Mouse (Mus musculus): ENCODE data around the gene Cwc27. TPM values are rescaled to one million over a fixed set of nuclear protein-coding genes. Genes with fewer than 3 reads are reported as not detected.

Cwc27 gene
- polyA plus RNA-seq, 1 experiment from 2014 or later: 26.7 TPM

DNA sequence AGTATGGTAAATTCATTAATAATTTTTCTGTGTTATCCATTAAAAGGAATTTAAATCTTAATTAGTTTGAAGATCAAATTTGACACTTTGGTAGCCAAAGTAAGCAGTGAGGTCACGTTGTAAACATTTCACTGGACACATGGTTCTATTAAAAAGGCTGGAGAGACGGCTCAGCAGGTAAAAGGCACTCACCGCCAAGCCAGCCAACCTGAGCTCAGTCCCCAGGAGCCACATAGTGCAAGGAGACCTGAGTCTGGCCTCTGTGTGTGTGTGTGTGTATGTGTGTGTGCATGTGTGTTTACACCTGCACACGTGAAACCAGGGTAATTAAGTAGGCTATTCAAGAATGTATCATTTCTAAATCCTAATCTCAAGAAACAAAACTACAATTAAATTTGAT is 54.5 kb downstream of the Cwc27 start:
- no peaks in the 10 kb centered on the region for H3K27me3 ChIP-seq
- H3K36me3 ChIP-seq: no peaks in the 10 kb centered on the region
- H3K9me3 ChIP-seq: no peaks in the 10 kb centered on the region
- H3K4me3 ChIP-seq: no peak overlapping the region
- no peak overlapping the region for H3K9ac ChIP-seq
- ATAC-seq (ENCODE audit: insufficient number of reproducible peaks, low FRiP score, low TSS enrichment, low read depth): no peak
- no peak overlapping the region for H3K4me2 ChIP-seq
- no peak overlapping the region for H3K27ac ChIP-seq
- no peaks in the 10 kb centered on the region for H3K4me1 ChIP-seq
- WGBS: 82% methylated on average over 4 of the region's 4 CpGs

DNA sequence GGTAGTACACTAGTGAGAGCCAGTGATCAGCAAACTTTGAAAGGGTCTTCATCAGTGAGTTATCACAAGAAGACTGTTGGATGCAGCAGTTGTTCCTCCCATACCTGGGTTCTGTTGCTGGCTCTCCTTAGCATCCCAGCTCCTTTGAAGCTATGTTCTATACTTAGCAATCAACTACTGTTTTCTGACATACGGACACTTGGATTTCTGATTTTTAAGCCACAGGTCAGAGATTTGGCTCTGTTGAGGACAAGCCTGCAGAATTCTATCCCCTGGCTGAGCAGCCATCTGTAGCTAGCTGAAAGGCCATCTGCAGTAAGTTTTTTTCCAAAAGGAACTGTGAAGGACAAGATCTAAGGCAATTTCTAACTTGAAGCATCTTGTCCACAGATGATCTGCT is 57.6 kb downstream of the Cwc27 start:
- no peak overlapping the region for H3K4me2 ChIP-seq
- H3K27ac ChIP-seq: no peak overlapping the region
- H3K36me3 ChIP-seq: no peaks in the 10 kb centered on the region
- no peaks in the 10 kb centered on the region for H3K9me3 ChIP-seq
- H3K4me1 ChIP-seq: no peaks in the 10 kb centered on the region
- WGBS: 88% methylated on average over 1 of the region's 1 CpGs
- ATAC-seq (ENCODE audit: insufficient number of reproducible peaks, low FRiP score, low TSS enrichment, low read depth): no peak
- no peaks in the 10 kb centered on the region for H3K27me3 ChIP-seq
- H3K4me3 ChIP-seq: no peak overlapping the region
- H3K9ac ChIP-seq: no peak overlapping the region

DNA sequence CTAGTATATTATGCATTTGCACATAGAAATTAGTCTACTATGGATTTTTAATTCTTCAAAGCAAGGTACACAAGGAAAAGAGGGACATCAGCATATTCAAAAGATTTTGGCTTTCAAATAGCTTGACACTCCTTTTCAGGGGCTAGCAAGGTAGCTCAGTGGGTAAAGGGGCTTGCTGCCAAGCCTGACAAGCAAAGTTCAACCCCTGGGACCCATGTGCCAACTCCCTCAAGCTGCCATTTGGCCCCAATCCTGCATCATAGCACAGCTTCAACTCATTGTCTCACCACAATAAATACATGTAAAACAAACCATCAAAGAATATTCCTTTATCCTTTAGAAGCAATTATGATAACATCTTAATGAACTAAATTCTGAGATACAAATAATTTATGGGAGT is 69.9 kb downstream of the Cwc27 start:
- H3K27me3 ChIP-seq: no peaks in the 10 kb centered on the region
- H3K4me1 ChIP-seq: no peaks in the 10 kb centered on the region
- no peak overlapping the region for H3K27ac ChIP-seq
- no peaks in the 10 kb centered on the region for H3K36me3 ChIP-seq
- H3K9ac ChIP-seq: no peak overlapping the region
- H3K9me3 ChIP-seq: no peaks in the 10 kb centered on the region
- H3K4me3 ChIP-seq: no peak overlapping the region
- no peak for ATAC-seq (ENCODE audit: insufficient number of reproducible peaks, low FRiP score, low TSS enrichment, low read depth)
- no peak overlapping the region for H3K4me2 ChIP-seq

DNA sequence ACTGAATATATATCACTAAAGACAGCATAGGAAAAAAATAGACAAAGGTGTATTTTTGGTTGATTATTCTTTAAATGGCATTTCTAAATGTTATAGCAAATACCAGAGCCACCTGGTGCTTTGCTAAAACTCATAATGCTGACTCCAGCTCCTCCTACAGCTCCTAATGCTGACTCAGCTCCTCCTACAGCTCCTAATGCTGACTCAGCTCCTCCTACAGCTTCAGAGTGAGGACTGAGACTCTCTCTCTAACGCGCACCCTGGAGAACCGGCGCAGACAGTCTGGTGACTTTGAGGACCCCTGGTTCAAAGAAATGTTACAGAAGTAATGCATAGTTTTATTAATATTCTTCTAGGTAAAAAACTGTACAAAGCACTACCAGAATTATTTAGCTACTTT is 74.1 kb downstream of the Cwc27 start:
- Histone ChIP-seq H3K9ac (no peak overlapping the region), H3K36me3 (no peaks in the 10 kb centered on the region), H3K27me3 (no peaks in the 10 kb centered on the region), H3K4me2 (no peak overlapping the region), H3K4me3 (no peak overlapping the region), H3K27ac (no peak overlapping the region), H3K9me3 (no peaks in the 10 kb centered on the region), H3K4me1 (no peaks in the 10 kb centered on the region)
- 90% methylated on average over 4 of the region's 4 CpGs for WGBS
- no peak for ATAC-seq (ENCODE audit: insufficient number of reproducible peaks, low FRiP score, low TSS enrichment, low read depth)

DNA sequence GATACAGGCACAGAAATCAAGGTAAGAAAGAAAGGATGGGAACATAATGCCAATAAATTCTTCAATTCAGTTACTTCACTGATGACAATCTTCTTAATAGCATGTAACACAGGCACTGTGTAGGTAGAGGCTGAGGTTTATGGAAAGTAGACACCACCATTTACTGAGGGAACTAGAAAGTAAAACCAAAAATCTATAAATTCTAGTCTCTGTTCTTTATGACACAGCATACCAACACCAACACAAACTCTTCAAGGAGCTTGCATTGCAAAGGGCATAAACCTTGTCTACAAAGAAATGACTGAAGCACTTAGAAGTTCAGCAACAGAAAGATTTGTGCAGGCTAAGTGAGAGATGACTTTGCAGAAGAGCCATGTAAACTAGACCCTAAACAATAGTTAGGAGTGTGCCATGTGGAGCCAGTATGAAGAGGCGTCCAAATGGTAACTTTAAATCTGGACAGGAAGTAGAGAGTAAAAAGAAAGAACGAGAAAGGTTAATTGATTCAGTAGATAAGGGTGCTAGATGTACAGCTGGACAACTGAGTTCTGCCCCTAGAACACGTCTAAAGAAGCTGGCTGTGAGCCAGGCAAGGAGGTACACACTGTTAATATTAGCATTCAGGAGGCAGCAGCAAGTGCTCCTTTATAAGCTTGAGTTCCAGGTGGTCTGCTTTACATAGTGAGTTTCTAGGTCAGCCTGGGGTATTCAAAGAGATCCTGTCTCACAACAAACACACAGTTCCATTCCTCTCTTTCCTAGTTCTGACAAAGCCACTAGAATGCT is 87.5 kb downstream of the Cwc27 start:
- no peak overlapping the region for H3K9ac ChIP-seq
- no peaks in the 10 kb centered on the region for H3K9me3 ChIP-seq
- no peak overlapping the region for H3K4me3 ChIP-seq
- 45% methylated on average over 3 of the region's 3 CpGs for WGBS
- H3K36me3 ChIP-seq: peaks cover 5% of the 10 kb centered on the region; the same call in 1 of the 2 replicates
- H3K27me3 ChIP-seq: no peaks in the 10 kb centered on the region
- no peak overlapping the region for H3K27ac ChIP-seq
- ATAC-seq (ENCODE audit: insufficient number of reproducible peaks, low FRiP score, low TSS enrichment, low read depth): no peak
- H3K4me1 ChIP-seq: no peaks in the 10 kb centered on the region
- no peak overlapping the region for H3K4me2 ChIP-seq

DNA sequence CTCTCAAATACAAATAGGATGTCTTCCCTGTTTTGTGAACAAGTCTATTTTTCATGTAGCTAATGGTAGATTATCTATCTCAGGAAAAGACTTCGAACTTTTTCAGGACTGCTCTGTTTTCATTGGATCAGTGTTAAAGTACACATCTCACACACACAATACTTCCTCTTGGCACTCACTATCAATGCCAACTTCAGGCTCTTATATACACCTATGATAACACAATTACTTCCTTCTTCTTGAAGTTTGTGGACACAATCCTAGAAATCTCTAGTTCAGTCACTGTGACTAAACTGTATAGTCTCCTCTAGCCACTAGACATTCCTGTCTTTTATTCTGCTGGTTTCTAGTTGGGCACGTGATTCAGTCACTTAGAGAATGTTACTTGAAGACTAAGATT is 89.3 kb downstream of the Cwc27 start:
- H3K36me3 ChIP-seq: peaks cover 5% of the 10 kb centered on the region; the same call in 1 of the 2 replicates
- H3K9ac ChIP-seq: no peak overlapping the region
- ATAC-seq (ENCODE audit: insufficient number of reproducible peaks, low FRiP score, low TSS enrichment, low read depth): no peak
- WGBS: 91% methylated on average over 2 of the region's 2 CpGs
- no peak overlapping the region for H3K4me2 ChIP-seq
- no peaks in the 10 kb centered on the region for H3K9me3 ChIP-seq
- no peaks in the 10 kb centered on the region for H3K27me3 ChIP-seq
- no peak overlapping the region for H3K27ac ChIP-seq
- no peaks in the 10 kb centered on the region for H3K4me1 ChIP-seq
- no peak overlapping the region for H3K4me3 ChIP-seq

DNA sequence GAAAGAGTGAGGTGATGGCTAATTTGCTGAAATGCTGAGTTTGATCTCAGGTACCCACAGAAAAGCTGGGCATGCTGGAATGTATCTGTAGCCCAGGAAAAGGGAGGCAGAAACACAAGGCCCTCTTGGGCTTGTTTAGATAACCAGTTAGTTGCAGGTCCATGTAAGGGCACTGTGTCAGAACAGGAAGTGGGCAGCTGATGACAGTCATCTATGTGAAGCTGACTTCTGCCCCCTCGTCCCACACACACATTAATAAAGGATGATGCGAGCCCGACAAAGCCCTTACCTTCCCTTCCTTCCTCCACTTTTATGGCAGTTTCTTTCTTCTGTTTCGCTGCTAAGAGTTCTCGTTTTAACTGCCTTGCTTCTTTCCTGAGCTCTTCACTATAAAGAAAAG is 96.8 kb downstream of the Cwc27 start:
- Histone ChIP-seq H3K9ac (no peak overlapping the region), H3K36me3 (peaks cover 3% of the 10 kb centered on the region; the same call in 1 of the 2 replicates), H3K4me1 (no peaks in the 10 kb centered on the region), H3K4me2 (no peak overlapping the region), H3K27ac (no peak overlapping the region), H3K27me3 (no peaks in the 10 kb centered on the region), H3K4me3 (no peak overlapping the region), H3K9me3 (no peaks in the 10 kb centered on the region)
- WGBS: 86% methylated on average over 5 of the region's 5 CpGs
- ATAC-seq (ENCODE audit: insufficient number of reproducible peaks, low FRiP score, low TSS enrichment, low read depth): no peak

DNA sequence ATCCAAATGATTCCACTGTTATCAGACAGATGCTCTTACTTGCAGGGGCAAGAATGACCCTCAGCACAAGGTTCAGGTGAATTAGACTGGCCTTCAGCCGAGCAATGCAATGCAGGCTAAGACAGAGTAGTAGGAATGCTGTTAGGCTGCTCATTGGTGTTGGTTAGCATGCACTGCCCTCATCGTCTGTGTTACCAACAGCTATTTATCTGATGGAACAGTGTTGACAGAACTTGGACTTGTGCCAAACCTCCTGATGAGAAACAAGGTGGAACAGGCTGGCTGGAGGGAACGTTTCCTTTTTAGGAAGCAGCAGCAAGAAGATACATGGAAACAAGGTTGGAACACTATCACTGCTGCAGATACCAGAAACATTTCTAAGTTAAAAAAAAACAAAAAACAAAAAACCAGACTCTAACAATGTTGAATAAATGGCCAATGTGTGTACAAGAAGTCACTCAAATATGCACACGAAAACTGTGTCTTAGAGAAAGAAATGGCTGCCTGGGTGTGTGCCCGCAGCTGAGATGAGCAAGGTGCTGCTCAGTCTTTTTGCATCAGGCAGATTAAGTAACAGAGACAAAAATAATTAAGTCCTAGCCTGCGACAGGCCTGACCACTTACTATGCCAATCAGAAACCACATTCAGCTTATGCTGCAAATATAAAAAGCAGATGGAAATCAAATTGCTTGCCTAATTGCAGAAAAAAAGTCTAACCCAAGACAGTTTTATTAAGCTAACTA is 122.2 kb downstream of the Cwc27 start:
- Histone ChIP-seq H3K36me3 (no peaks in the 10 kb centered on the region), H3K4me3 (no peak overlapping the region), H3K27me3 (no peaks in the 10 kb centered on the region), H3K9me3 (no peaks in the 10 kb centered on the region), H3K4me1 (0 out of 2 replicates have a peak, but pooled peaks cover 7% of the 10 kb centered on the region), H3K9ac (no peak overlapping the region), H3K4me2 (no peak overlapping the region), H3K27ac (peak overlapping the region; percentile 38; the same call in 1 of the 2 replicates)
- 31% methylated on average over 6 of the region's 6 CpGs for WGBS
- no peak for ATAC-seq (ENCODE audit: insufficient number of reproducible peaks, low FRiP score, low TSS enrichment, low read depth)

DNA sequence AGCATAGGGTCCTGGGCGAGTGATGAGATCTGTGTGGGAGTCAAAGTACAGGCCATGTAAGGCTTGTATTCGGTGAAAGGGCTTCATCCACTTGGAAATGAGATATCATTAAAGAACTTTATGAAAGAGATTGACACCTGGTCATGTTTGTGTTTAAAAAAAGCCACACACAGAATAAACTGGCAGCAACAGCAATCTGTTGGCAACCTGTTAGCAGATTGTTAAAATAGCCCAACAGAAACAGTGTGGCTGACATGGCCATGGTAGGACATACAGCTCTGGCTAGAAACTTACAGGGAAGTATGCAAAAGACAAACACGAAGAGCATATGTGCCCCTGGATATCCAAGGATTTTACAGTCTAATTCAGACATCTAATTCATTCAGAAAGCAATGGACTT is 124.2 kb downstream of the Cwc27 start:
- 0 out of 2 replicates have a peak, but pooled peaks cover 7% of the 10 kb centered on the region for H3K4me1 ChIP-seq
- H3K9me3 ChIP-seq: no peaks in the 10 kb centered on the region
- no peak overlapping the region for H3K27ac ChIP-seq
- H3K4me2 ChIP-seq: no peak overlapping the region
- WGBS: 57% methylated on average over 3 of the region's 3 CpGs
- no peak for ATAC-seq (ENCODE audit: insufficient number of reproducible peaks, low FRiP score, low TSS enrichment, low read depth)
- H3K9ac ChIP-seq: no peak overlapping the region
- no peak overlapping the region for H3K4me3 ChIP-seq
- H3K36me3 ChIP-seq: no peaks in the 10 kb centered on the region
- no peaks in the 10 kb centered on the region for H3K27me3 ChIP-seq

DNA sequence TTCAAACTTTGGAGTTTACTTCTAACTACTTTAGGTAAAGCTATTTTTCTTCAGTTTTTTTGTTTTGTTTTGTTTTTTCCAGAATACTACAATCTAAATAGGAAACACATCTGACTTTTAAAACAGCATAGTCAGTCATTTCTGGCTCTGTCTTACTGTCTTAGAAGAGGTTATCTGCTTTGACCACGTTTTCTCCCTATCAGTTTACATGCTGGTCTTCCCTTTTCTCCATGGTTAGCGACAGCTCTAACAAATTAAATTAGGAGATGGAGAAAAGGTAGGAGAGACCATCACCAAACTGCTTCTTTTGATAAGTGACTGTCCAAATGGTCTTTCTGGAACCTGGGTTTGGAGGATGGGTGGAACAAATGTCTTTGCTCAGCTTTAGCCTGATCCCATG is 131.4 kb downstream of the Cwc27 start:
- H3K4me2 ChIP-seq: no peak overlapping the region

DNA sequence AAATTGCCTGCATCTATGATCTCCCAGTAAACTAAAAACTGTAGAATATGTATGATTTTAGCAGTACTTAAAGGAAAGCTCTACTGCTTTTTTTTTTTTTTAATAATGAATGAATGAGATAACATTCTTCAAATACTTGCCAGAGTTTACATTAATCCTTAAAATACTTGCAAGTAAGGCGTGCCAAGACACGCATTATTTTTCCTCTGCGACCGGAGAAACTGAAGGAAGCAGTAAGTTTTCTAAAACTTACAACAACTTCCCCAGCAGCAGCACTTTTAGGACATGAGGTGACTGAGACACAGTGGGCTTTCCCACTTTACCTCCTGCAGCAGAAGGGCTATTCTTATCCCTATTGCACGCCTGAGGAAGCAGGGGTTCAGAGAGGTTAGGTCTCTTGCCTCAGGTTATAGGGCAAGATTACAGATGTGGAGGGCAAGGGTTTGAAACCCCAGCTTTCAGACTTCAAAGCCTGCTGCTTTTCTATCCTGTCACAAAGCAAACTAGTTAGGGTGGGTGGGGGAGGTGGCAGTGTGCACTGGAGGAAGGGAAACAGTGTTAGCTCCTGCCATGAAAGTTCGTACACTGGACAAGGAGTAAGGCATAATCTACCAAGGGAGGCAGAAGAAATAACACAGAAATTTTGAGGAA is 132.5 kb downstream of the Cwc27 start:
- WGBS: 23% methylated on average over 6 of the region's 6 CpGs

More for the DNA sequence above, 131.4 kb downstream of the Cwc27 start:
- Histone ChIP-seq H3K4me1 (peaks cover 4% of the 10 kb centered on the region; the same call in 1 of the 2 replicates), H3K4me3 (no peak overlapping the region), H3K27me3 (no peaks in the 10 kb centered on the region), H3K9ac (no peak overlapping the region), H3K27ac (no peak overlapping the region), H3K9me3 (no peaks in the 10 kb centered on the region), H3K36me3 (no peaks in the 10 kb centered on the region)
- ATAC-seq (ENCODE audit: insufficient number of reproducible peaks, low FRiP score, low TSS enrichment, low read depth): no peak
- 77% methylated on average over 2 of the region's 2 CpGs for WGBS

DNA sequence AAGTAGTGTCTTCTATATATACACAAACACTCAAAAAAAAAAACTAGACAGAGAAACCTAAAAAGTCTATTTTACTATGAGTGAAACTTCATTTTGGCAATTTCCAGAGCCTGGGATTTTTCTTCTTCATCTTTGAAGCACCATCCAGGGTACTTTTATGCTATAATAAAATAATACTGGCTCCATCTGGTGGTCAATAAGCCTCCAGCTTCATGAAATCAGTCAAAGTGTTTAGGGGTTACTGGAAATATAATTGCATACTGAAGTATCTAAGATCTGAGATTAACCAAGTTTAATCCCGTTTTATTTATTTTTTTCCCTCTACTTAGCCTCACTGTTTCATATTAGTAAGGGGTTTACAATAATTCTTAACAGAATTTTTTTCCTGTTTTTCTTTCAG is 135.7 kb downstream of the Cwc27 start:
- Histone ChIP-seq H3K9me3 (no peaks in the 10 kb centered on the region), H3K27me3 (no peaks in the 10 kb centered on the region), H3K27ac (no peak overlapping the region), H3K36me3 (no peaks in the 10 kb centered on the region), H3K4me3 (no peak overlapping the region), H3K9ac (no peak overlapping the region), H3K4me2 (no peak overlapping the region), H3K4me1 (peaks cover 4% of the 10 kb centered on the region; the same call in 1 of the 2 replicates)
- 44% methylated on average over 1 of the region's 1 CpGs for WGBS
- no peak for ATAC-seq (ENCODE audit: insufficient number of reproducible peaks, low FRiP score, low TSS enrichment, low read depth)

More for the DNA sequence above, 132.5 kb downstream of the Cwc27 start:
- ATAC-seq (ENCODE audit: insufficient number of reproducible peaks, low FRiP score, low TSS enrichment, low read depth): no peak
- Histone ChIP-seq H3K4me2 (no peak overlapping the region), H3K36me3 (no peaks in the 10 kb centered on the region), H3K9ac (no peak overlapping the region), H3K27me3 (no peaks in the 10 kb centered on the region), H3K9me3 (no peaks in the 10 kb centered on the region), H3K27ac (0 out of 2 replicates have a peak overlapping the region, but pooled peaks have one; percentile 47), H3K4me3 (no peak overlapping the region), H3K4me1 (peaks cover 4% of the 10 kb centered on the region; the same call in 1 of the 2 replicates)

All from limb, embryonic 15.5 days (tissue).